Mouse (Mus musculus) cerebellum, adult 2 months (tissue): ENCODE data around the gene Sp110.
A peak's percentile ranks its signal among the peaks of the same experiment; 100 is the strongest.
"Not testable (repeated sequence)": the region's sequence is repeated elsewhere in the genome, so short reads cannot be mapped to it uniquely, and the experiment has no call there.

ENCODE experiments used
- CTCF ChIP-seq: fragments of 200-500 bp; IDR thresholded peaks from 2 replicates; pipeline ENCODE4 v1.5.1; 2011; ENCODE audit warnings: low read depth, mild to moderate bottlenecking, control low read depth, low read length, moderate library complexity, borderline replicate concordance; ENCODE audit not compliant: insufficient read depth
- POLR2A ChIP-seq: fragments of 200-500 bp; IDR thresholded peaks from 2 replicates; pipeline ENCODE4 v1.6.1; 2011; ENCODE audit warnings: low read length, control low read depth, borderline replicate concordance; ENCODE audit not compliant: insufficient read depth

GRCm38 (mm10) chr1:85581518-85581917 is 17.1 kb downstream of the Sp110 start:
- not testable (repeated sequence) for TF ChIP-seq POLR2A
- TF ChIP-seq CTCF, result peak; percentile 16; the same call in 1 of the 2 replicates
